Mouse (Mus musculus) spleen, adult 18-20 months (tissue): ENCODE results near the gene Mapk11.

Source experiments
- DNase-seq, 2 experiments: peaks; one replicate each; pipeline ENCODE4 v3.0.0; 2022; ENCODE audit warnings: mixed read lengths in 2 of 2

Gene Mapk11

DNA sequence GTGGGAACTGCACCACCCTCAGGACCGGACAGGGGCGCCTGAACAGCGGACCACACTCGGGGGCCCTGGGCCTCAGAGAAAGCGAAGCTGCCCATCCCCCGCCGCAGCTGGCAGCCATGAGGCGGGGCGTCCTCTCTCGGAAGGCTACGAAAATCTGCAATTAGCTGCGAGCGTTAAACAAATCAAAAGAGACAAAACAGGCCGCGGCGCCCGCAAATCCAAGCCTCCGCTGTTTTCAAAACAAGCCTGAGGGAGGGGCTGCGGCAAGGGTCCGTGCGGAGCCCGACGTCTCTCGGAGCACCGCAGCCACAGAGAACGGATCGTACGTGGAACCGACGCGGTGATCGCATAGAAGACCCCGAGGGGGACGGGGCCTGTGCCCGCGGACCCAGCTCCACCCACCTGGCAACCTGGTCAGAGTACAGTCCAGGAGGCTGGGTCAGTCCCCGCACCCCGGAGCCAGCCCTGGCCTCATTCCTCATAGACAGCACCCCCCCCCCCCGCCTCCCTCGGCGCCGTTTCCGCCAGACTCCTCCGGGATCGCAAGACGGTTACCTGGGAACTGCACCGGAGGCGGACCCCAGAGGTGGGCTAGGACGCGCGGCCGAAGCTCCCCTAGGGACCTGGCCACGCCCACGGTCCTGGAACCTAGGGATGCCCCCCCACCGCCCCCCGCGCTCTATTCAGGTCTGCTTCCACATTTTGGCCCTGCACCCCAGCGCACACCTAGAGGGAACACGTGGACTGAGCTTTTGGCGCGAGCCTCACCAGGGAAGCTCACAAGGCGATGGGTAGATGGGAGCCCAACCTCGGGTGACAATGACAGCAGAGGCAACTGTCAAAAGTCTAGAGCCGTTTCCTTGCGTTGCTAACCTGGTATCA is 23.8 kb upstream of the Mapk11 start:
- peak in 1 of 2 experiments; percentile 55 for DNase-seq

DNA sequence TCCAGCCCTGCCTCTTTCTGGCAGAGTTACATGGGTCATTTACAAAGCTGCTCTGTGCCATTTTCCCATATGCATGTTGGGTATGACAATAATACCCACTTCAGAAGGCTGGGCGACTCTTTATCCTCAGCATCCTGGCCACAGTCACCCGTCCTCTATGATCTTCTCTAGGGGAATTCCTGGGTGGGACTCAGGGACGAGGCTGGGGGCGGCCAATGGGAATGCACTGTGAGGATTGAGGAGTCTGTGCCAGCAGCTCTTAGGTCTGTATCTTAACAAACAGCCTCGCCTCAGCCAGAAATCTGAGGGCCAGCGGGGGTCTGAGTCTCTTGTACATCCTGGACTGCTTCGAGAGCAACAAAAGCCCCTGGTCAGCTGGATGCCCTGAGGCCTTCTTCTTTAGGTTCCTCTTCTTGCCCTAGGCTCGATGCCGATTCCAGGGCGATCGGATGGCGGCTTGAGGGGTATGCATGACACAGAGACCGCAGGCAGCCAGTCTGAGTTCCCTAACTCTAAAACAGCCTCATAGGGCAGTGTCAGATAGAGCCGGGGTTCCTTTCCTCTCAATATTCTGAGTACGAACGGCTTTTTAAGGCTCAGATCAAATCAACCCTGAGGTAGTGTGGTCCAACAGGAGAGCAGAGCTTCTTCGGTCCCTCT is 23.0 kb upstream of the Mapk11 start:
- DNase-seq: peak in 1 of 2 experiments; percentile 14

DNA sequence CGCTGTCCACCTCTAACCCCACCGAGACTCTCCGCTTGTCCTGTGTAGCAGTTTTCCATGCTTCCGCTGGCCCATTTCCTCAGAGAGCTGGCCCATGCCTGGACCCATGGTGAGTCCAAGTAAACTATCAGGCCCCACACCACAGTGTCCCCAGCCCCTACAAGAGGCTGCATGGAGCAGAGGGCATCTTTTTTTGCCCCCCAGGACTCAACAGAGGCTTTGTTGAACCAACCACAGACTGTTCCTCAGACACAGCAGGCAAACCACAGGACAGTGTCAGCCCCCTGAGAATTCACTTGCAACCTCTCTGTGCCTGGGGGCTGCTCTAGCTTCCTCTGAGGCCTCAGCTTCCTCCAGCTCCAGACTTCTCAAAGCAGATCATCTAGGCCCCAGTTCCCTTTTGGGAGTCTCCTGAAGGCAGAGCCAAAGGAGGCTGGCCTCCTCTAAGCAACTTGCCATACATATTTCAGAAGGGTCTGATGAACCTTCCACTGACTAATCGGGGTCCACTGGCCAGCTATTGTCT is 22.2 kb upstream of the Mapk11 start:
- no peak for DNase-seq

DNA sequence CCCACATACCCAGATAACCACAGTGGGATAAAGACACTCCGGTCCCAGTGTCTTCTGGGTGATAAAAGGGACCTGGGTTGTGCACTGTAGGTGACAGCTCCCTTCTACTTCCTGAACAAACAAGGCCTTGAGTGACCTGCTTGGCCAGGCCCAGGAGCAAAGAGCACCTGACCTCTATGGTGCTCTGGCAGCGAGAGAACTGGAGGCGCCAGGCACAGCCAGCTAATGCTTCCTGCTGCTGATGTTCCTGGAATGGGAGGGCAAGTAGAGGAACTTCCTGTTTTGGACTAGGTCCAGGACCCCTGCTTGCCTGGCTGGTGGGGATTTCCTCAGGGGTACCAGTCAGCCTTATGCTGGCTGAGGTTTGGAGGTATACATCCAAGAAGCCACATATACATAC is 20.7 kb upstream of the Mapk11 start:
- no peak for DNase-seq

DNA sequence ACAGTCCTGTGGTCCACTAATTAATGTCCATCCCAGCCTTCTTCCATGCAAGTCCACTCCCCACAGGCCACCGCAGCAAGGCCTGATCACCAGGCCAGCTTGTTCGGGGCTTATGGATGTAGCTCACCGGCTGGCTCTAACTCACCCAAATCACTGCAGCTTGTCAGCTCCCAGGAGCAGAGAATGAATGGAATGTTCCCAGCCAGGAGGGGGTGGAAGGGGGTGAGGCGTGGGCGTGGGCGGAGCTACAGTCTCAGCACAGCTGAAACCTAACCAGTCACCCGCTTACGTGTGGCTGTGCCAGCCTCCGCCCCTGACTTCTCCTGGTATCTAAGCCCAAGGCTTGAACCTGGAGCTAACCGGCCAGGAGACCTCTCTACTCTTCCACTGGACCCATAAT is 20.0 kb upstream of the Mapk11 start:
- DNase-seq: peak in 1 of 2 experiments; percentile 20

DNA sequence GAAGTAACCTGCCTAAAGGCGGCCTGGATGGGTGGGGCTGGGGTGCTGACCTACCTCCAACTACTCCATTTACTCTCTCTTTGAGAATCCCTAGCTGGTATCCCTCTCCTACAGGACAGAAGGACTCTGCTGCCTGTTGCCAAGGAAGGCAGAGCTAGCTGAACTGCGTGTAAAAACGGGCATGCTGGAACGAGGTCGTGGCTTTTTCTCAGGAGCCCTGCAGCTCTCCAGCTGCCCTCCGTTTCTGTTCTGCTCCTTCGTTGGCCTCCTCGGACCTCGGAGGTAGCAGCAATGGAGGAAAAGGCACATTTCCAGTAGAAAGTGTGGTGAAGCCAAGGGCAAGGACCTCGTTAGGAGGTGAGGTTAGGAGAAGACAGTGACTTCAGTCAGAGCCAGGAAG is 19.5 kb upstream of the Mapk11 start:
- no peak for DNase-seq

- DNase-seq: no peak
Measured at GRCm38 (mm10) chr15:89165478-89165877, 16.1 kb upstream of the Mapk11 start.

GRCm38 (mm10) chr15:89161397-89161796 is 12.0 kb upstream of the Mapk11 start:
- DNase-seq: no peak

DNA sequence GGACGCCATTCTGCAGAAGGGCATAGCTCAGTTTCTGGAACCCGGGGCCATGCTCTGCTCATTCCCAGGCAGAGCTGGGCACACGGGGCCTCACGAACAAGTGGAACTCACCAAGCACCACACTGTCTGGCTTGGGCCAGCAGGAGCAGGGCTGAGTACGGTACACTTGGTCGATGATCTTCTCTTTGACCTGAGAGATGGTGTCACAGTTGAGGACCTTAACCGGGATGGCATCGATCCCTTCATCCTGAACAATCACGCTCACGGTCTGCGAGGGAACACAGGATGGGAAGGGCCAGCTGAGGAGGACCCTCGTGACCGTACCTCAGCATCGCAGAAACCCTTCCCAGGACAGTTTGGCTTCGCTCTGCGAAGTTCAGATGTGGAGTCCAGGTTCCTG is 9.1 kb upstream of the Mapk11 start:
- DNase-seq: no peak

- DNase-seq: peak; percentile 56 to 82
Measured at GRCm38 (mm10) chr15:89157954-89158353, 8.5 kb upstream of the Mapk11 start.

DNA sequence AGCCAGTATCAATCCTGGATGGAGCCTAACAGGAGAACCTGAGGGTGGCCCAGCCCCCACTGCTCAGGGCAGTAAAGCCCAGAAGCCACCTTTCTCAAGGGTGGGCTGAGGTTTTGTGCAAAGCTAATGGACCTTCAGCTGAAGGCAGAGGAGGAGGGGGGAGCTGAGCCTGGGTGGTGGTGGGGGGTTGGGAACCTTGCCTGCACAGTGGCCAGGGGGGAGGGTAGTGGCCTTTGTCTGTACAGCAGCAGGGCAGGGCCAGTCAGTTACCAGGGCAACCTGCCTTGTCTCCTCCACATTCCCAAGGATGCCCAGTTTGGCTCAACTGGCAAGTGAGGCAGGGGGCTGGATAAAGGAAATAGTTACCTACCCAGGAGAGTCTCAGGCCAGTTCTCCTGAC is 2.9 kb upstream of the Mapk11 start:
- no peak for DNase-seq

- DNase-seq: peak in 1 of 2 experiments; percentile 48
Measured at GRCm38 (mm10) chr15:89150041-89150390, 588 bp upstream of the Mapk11 start.

DNA sequence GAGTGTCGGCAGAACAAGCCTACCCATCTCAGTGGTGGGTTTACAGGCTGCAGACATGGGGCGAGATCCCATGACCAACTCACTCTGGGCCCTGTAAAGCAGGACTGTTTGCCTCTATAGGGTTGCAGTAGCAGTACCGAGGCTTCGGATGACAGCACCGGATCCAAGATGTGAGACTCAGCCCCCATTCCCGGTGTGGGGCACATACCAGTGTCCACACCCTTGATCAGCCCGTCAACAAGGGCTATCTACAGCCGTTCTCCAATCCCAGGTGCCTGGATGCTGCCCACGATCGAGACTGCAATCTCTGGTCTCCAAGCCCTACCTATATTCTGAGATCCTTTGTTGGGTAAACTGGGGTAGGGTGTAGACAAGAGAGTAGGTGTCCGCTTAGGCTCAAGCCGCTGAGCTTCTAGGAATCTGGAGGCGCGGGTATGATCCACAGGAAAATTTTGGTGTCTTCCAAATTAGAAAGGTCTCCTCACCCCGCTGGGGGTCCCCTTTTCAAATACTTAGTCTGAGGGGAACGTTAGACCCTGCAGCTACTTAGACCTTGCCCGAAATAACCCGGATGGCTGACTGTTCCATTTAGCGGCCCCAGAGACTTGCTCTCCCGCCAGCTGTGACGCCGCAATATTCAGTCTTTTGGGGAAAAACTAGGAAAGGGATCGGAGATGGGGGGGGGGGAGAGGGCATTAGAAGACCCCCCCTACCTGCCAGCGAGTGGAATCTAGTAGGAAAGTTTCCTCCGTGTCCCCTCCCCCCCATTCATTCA is 745 bp downstream of the Mapk11 start:
- DNase-seq: peak in 1 of 2 experiments; percentile 28

- DNase-seq: no peak
Measured at GRCm38 (mm10) chr15:89147895-89148294, 1.5 kb downstream of the Mapk11 start.

DNA sequence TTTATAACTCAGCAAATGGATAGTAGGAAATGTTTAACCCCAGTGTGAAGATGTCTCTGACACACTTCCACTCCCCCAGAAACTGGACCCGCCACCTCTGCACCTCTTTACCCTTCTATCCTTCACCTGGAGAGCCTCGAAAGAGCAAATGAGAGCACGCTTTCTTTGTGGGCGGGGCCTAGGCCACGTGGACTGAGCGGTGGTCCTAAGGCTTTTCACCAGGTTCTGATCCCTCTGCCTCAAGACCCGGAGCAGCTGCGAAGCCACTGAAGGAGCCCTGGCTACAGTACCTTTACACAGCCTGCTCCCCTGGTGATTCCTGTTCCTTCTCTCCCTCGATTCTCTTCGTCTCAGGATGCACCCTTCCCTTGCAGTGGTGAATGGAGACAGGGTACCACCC is 2.0 kb downstream of the Mapk11 start:
- DNase-seq: no peak

GRCm38 (mm10) chr15:89147024-89147423 is 2.4 kb downstream of the Mapk11 start:
- peak; percentile 72 to 81 for DNase-seq

GRCm38 (mm10) chr15:89146537-89146936 is 2.9 kb downstream of the Mapk11 start:
- DNase-seq: peak; percentile 68 to 80

- DNase-seq: no peak
Measured at GRCm38 (mm10) chr15:89145813-89146350, 3.5 kb downstream of the Mapk11 start.

DNA sequence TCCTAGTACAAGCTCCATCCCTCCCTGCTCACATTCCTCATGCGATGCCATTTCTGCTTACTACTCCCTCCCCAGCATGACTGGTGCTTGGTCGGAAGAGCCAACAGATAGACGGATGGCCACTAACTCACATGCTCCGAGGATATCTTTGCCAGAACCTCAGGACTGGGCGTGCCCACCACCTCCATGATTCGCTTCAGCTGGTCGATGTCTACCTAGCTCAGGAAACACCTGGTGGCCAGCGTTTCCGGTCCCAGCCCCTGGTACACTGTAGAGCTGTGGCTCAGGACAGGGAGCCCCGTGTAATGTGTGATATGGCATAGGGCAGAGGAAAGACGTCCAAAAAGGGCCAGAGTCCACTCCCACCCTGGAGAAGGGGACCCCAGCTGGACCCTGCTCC is 4.5 kb downstream of the Mapk11 start:
- no peak for DNase-seq

- DNase-seq: no peak
Measured at GRCm38 (mm10) chr15:89143134-89143533, 6.3 kb downstream of the Mapk11 start.

- DNase-seq: no peak
Measured at GRCm38 (mm10) chr15:89141905-89142304, 7.5 kb downstream of the Mapk11 start.

DNA sequence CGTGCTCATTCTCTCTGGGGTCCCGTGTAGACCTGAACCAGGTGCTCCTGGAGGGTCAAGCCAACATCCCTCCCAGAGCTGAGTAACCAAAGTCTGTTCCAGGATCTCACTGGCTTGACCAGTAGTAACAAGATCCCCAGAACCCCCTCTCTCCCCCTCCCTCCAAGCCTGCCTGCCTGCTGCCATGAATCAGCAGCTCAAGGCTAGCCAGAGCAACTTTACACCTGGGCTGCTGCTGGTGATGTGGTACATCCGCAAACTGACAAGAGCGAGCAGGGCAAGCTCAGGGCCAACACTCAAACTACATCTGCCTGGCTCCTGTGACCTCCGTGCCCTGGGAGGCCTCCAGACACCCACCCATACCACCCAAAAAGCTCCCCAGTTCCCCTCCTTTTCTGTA is 8.0 kb downstream of the Mapk11 start:
- no peak for DNase-seq
